Mouse (Mus musculus) brain, adult 2 months (tissue): ENCODE measurements at regions not wholly inside any gene's neighbourhood (a gene's known extent, or its start where the extent isn't known, plus 50 kb on each side); places are given as distances from the start of the nearest gene placed in this dataset.

Experiments used
- DNase-seq: peaks from one replicate; pipeline ENCODE4 v3.0.0; 2011; ENCODE audit warnings: low read depth, low spot score

- no peak for DNase-seq
Observed at GRCm38 (mm10) chr3:40058281-40058680, 472.8 kb upstream of the Intu start.

- DNase-seq = peak; percentile 5
Observed at GRCm38 (mm10) chr3:40058719-40059420, 472.2 kb upstream of the Intu start.

- no peak for DNase-seq
Observed at GRCm38 (mm10) chr3:40070137-40070667, 460.9 kb upstream of the Intu start.

- no peak for DNase-seq
Observed at GRCm38 (mm10) chr3:40076824-40077223, 454.3 kb upstream of the Intu start.

- DNase-seq = peak; percentile 75
Observed at GRCm38 (mm10) chr3:40085116-40085515, 446.0 kb upstream of the Intu start.

- DNase-seq = no peak
Observed at GRCm38 (mm10) chr3:40091773-40092343, 439.2 kb upstream of the Intu start.

GRCm38 (mm10) chr3:40092765-40093368 is 438.2 kb upstream of the Intu start:
- peak; percentile 29 for DNase-seq

GRCm38 (mm10) chr3:40094040-40094439 is 437.0 kb upstream of the Intu start:
- DNase-seq = peak; percentile 12

GRCm38 (mm10) chr3:40094701-40095100 is 436.4 kb upstream of the Intu start:
- peak; percentile 6 for DNase-seq

GRCm38 (mm10) chr3:40102698-40103097 is 428.4 kb upstream of the Intu start:
- no peak for DNase-seq

GRCm38 (mm10) chr3:40114811-40115210 is 416.3 kb upstream of the Intu start:
- DNase-seq = no peak

- no peak for DNase-seq
Observed at GRCm38 (mm10) chr3:40118551-40118950, 412.5 kb upstream of the Intu start.

GRCm38 (mm10) chr3:40119462-40119861 is 411.6 kb upstream of the Intu start:
- peak; percentile 13 for DNase-seq

- DNase-seq = peak; percentile 70
Observed at GRCm38 (mm10) chr3:40120298-40120875, 410.7 kb upstream of the Intu start.

- no peak for DNase-seq
Observed at GRCm38 (mm10) chr3:40123558-40124236, 407.4 kb upstream of the Intu start.

- DNase-seq = no peak
Observed at GRCm38 (mm10) chr3:40126903-40127302, 404.2 kb upstream of the Intu start.

- DNase-seq = no peak
Observed at GRCm38 (mm10) chr3:40130858-40131584, 400.1 kb upstream of the Intu start.

GRCm38 (mm10) chr3:40138671-40139070 is 392.4 kb upstream of the Intu start:
- no peak for DNase-seq

GRCm38 (mm10) chr3:40142229-40142628 is 388.9 kb upstream of the Intu start:
- no peak for DNase-seq

- DNase-seq = peak; percentile 63
Observed at GRCm38 (mm10) chr3:40158631-40159030, 372.5 kb upstream of the Intu start.

- DNase-seq = no peak
Observed at GRCm38 (mm10) chr3:40159591-40160145, 371.4 kb upstream of the Intu start.
